Mouse (Mus musculus): Measurements from ENCODE around the gene Chchd3.

- TF ChIP-seq POLR2A (IDR thresholded peaks at IDR 0.05; ENCODE audit: insufficient read depth, low read depth, low read length), result no peak
- TF ChIP-seq CTCF (IDR thresholded peaks at IDR 0.05; ENCODE audit: insufficient read depth, low read depth, low read length), result no peak
Observed at GRCm38 (mm10) chr6:32850960-32851359, 209.1 kb downstream of the Chchd3 start.
